In genomic region chr10:79857452-79857811, GRCm38 (mm10) we compare ENCODE assay signal across 8 mouse cellular contexts. TPM values are rescaled to one million over a fixed set of nuclear protein-coding genes. Genes with fewer than 3 reads are reported as not detected.
A peak's percentile ranks its signal among the peaks of the same experiment; 100 is the strongest.
DNase-seq lines count a peak whose midpoint lies in the region; ATAC-seq and TF ChIP-seq lines count a peak whose summit lies in the region.

No protein-coding gene starts in this region.

- H3K27me3 ChIP-seq in forebrain, embryonic 10.5 days (ENCODE audit: poor library complexity, severe bottlenecking): no peaks in the 10 kb centered on the region
- no peaks in the 10 kb centered on the region for H3K27me3 ChIP-seq in midbrain, embryonic 11.5 days (ENCODE audit: control insufficient read depth, insufficient read depth, low read length)

- H3K36me3 ChIP-seq in forebrain, embryonic 10.5 days (replicated peaks): peaks cover 70% of the 10 kb centered on the region
- H3K36me3 ChIP-seq in midbrain, embryonic 11.5 days (ENCODE audit: control insufficient read depth, insufficient read depth, low read length): peaks cover 36% of the 10 kb centered on the region

- 79% methylated on average over 4 of the region's 4 CpGs for WGBS in forebrain, embryonic 10.5 days
- 64% methylated on average over 4 of the region's 4 CpGs for WGBS in midbrain, embryonic 11.5 days

- H3K4me3 ChIP-seq in left cerebral cortex, adult 2 months: peak overlapping the region; percentile 95; the same call in 1 of the 2 replicates
- H3K4me3 ChIP-seq in forebrain, embryonic 10.5 days: peak overlapping the region; percentile 83
- peak overlapping the region; percentile 100 for H3K4me3 ChIP-seq in midbrain, embryonic 11.5 days (ENCODE audit: low read depth, low read length)

- peak overlapping the region; percentile 97 for H3K4me2 ChIP-seq in midbrain, embryonic 11.5 days

- H3K9ac ChIP-seq in midbrain, embryonic 11.5 days (ENCODE audit: low read length): peak overlapping the region; percentile 100; the same call in 1 of the 2 replicates

- peak in 1 of 2 experiments; percentile 28 for DNase-seq in left cerebral cortex, adult 2 months (ENCODE audit: extremely low spot score in 1 of 2, low spot score in 2 of 2)
- no peak for DNase-seq in left cerebral cortex, adult 18-20 months (ENCODE audit: low spot score in 2 of 2)
- peak; percentile 75 for DNase-seq in NIH3T3 (ENCODE audit: low read depth)
- no peak for DNase-seq in forebrain, embryonic 10.5 days (ENCODE audit: extremely low spot score, low spot score)
- peak; percentile 68 for DNase-seq in heart, postnatal 25 days (ENCODE audit: low spot score)
- peak; percentile 83 to 90 for DNase-seq in kidney, postnatal 4 days
- no peak for DNase-seq in midbrain, embryonic 11.5 days (ENCODE audit: low spot score, missing footprints)

- peaks cover 61% of the 10 kb centered on the region for H3K4me1 ChIP-seq in forebrain, embryonic 10.5 days
- peaks cover 34% of the 10 kb centered on the region for H3K4me1 ChIP-seq in midbrain, embryonic 11.5 days (ENCODE audit: control insufficient read depth, insufficient read depth, low read length)

- H3K9me3 ChIP-seq in forebrain, embryonic 10.5 days: no peaks in the 10 kb centered on the region
- H3K9me3 ChIP-seq in midbrain, embryonic 11.5 days (ENCODE audit: control insufficient read depth, low read length): no peaks in the 10 kb centered on the region

- ATAC-seq in midbrain, embryonic 11.5 days (ENCODE audit: low FRiP score): no peak
- ATAC-seq in frontal cortex, adult (ENCODE audit: low TSS enrichment): no peak

- H3K27ac ChIP-seq in left cerebral cortex, adult 2 months: peak overlapping the region; percentile 54; the same call in 1 of the 2 replicates
- 0 out of 2 replicates have a peak overlapping the region, but pooled peaks have one; percentile 8 for H3K27ac ChIP-seq in forebrain, embryonic 10.5 days
- H3K27ac ChIP-seq in midbrain, embryonic 11.5 days (ENCODE audit: low read depth, low read length): no peak overlapping the region

- intact Hi-C loops in left cerebral cortex, adult 2 months (cut with DNase I): no loop called here
- intact Hi-C loops in heart, postnatal 25 days (cut with DNase I): loop anchor here (2.0 to 10.0 kb wide), 2 partner anchors 17 to 287 kb away; partner anchors contain the start of genes Cbarp and Midn

- no peak for TF ChIP-seq CTCF in left cerebral cortex, adult 2 months (IDR thresholded peaks at IDR 0.05)

RNA-seq across cellular contexts. Expression of gene Ptbp1, which starts 3.2 kb away (rescaled TPM):
- 10 to 100 TPM; 55.5 to 61.7 TPM for total RNA-seq in left cerebral cortex, adult 2 months (2021)
- total RNA-seq in left cerebral cortex, adult 18-20 months (2021): 10 to 100 TPM; 54.3 to 62.5 TPM
- polyA plus RNA-seq in forebrain, embryonic 10.5 days (2016; fragmentation: Nextera tagmentation; extraction: Ambion mirVana): 370 and 377 TPM in 2 replicates
- total RNA-seq in heart, postnatal 25 days (2021): 10 to 100 TPM; 54.6 to 59.3 TPM
- polyA plus RNA-seq in midbrain, embryonic 11.5 days (2014; fragmentation: Nextera tagmentation; extraction: Ambion mirVana): 147 and 176 TPM in 2 replicates

RNA-seq across cellular contexts. Expression of gene Prtn3, which starts 16.8 kb away (rescaled TPM):
- total RNA-seq in left cerebral cortex, adult 2 months (2021): 1 to 10 TPM; 1.7 to 2.6 TPM
- 1 to 10 TPM; 2.2 to 2.3 TPM for total RNA-seq in left cerebral cortex, adult 18-20 months (2021)
- 8.1 TPM in 2 replicates for polyA plus RNA-seq in forebrain, embryonic 10.5 days (2016; fragmentation: Nextera tagmentation; extraction: Ambion mirVana)
- under 1 TPM in 1 of 2 experiments, not detected in 1; 0.44 TPM for total RNA-seq in heart, postnatal 25 days (2021)
- polyA plus RNA-seq in midbrain, embryonic 11.5 days (2014; fragmentation: Nextera tagmentation; extraction: Ambion mirVana): 11.9 and 12.1 TPM in 2 replicates

RNA-seq across cellular contexts. Expression of gene Plppr3, which starts 17.0 kb away (rescaled TPM):
- 10 to 100 TPM; 51.8 to 63.0 TPM for total RNA-seq in left cerebral cortex, adult 2 months (2021)
- total RNA-seq in left cerebral cortex, adult 18-20 months (2021): 10 to 100 TPM; 55.6 to 58.0 TPM
- 91.4 and 102 TPM in 2 replicates for polyA plus RNA-seq in forebrain, embryonic 10.5 days (2016; fragmentation: Nextera tagmentation; extraction: Ambion mirVana)
- not detected for total RNA-seq in heart, postnatal 25 days (2021)
- 112 and 117 TPM in 2 replicates for polyA plus RNA-seq in midbrain, embryonic 11.5 days (2014; fragmentation: Nextera tagmentation; extraction: Ambion mirVana)

RNA-seq across cellular contexts. Expression of gene Elane, which starts 28.6 kb away (rescaled TPM):
- not detected for total RNA-seq in left cerebral cortex, adult 2 months (2021)
- not detected for total RNA-seq in left cerebral cortex, adult 18-20 months (2021)
- not detected in 2 replicates for polyA plus RNA-seq in forebrain, embryonic 10.5 days (2016; fragmentation: Nextera tagmentation; extraction: Ambion mirVana)
- not detected for total RNA-seq in heart, postnatal 25 days (2021)
- polyA plus RNA-seq in midbrain, embryonic 11.5 days (2014; fragmentation: Nextera tagmentation; extraction: Ambion mirVana): 0.18 TPM in 1 of 2 replicates, not detected in the other

RNA-seq across cellular contexts. Expression of gene Cfd, which starts 33.2 kb away (rescaled TPM):
- total RNA-seq in left cerebral cortex, adult 2 months (2021): not detected
- total RNA-seq in left cerebral cortex, adult 18-20 months (2021): not detected
- not detected in 2 replicates for polyA plus RNA-seq in forebrain, embryonic 10.5 days (2016; fragmentation: Nextera tagmentation; extraction: Ambion mirVana)
- total RNA-seq in heart, postnatal 25 days (2021): 10 to 100 TPM; 11.1 to 61.8 TPM
- polyA plus RNA-seq in midbrain, embryonic 11.5 days (2014; fragmentation: Nextera tagmentation; extraction: Ambion mirVana): not detected in 2 replicates

Comparison
In these comparisons a context has a peak if more than half of its experiments do, and no peak if none do; other contexts are left out.
1. DNase-seq: peak in NIH3T3 (single experiment), heart, postnatal 25 days (single experiment) and kidney, postnatal 4 days (2 of 2); none in left cerebral cortex, adult 18-20 months (0 of 2), forebrain, embryonic 10.5 days (single experiment) and midbrain, embryonic 11.5 days (single experiment).
2. RNA of gene Plppr3, which starts 17.0 kb away (total RNA-seq): 51.8 to 63.0 TPM in left cerebral cortex, adult 2 months and 55.6 to 58.0 TPM in left cerebral cortex, adult 18-20 months; not detected in heart, postnatal 25 days; every median in the first group is over 10 times any median in the second.
3. Peak in every context shown above with its lines, with median percentiles within 50 percentile points of each other: H3K4me3 ChIP-seq.